Mouse (Mus musculus) adrenal gland, adult 2 months (tissue): ENCODE results near the gene Acvr2b. TPM values are rescaled to one million over a fixed set of nuclear protein-coding genes. Genes with fewer than 3 reads are reported as not detected.

Source experiments
- DNase-seq: peaks from one replicate; pipeline ENCODE4 v3.0.0; 2021
- polyA plus RNA-seq: library from polyadenylated mRNA; depleted of rRNA; stranded (reverse); fragments of >200 nt; gene quantifications from 2 replicates; pipeline ENCODE4 v1.2.3, GENCODE M21; 2012
- total RNA-seq, 2 experiments: library from RNA; stranded (reverse); gene quantifications; 2 replicates each; pipeline ENCODE4 v1.2.3; 2021

The Acvr2b gene
- total and polyA plus RNA-seq, 3 experiments, result 4.4 to 7.9 (median 4.7) TPM

GRCm38 (mm10) chr9:119407884-119408283, 6.0 kb downstream of the Acvr2b start:
- peak; percentile 44 for DNase-seq

GRCm38 (mm10) chr9:119408898-119409664, 7.2 kb downstream of the Acvr2b start:
- no peak for DNase-seq

- no peak for DNase-seq
Measured at GRCm38 (mm10) chr9:119409864-119410263, 7.9 kb downstream of the Acvr2b start.

- DNase-seq, result no peak
Measured at GRCm38 (mm10) chr9:119418025-119418424, 16.1 kb downstream of the Acvr2b start.

- no peak for DNase-seq
Measured at GRCm38 (mm10) chr9:119419852-119420438, 18.0 kb downstream of the Acvr2b start.

GRCm38 (mm10) chr9:119425217-119425975, 23.5 kb downstream of the Acvr2b start:
- peak; percentile 53 for DNase-seq

GRCm38 (mm10) chr9:119425976-119426415, 24.1 kb downstream of the Acvr2b start:
- DNase-seq, result no peak

GRCm38 (mm10) chr9:119426483-119426882, 24.6 kb downstream of the Acvr2b start:
- no peak for DNase-seq

GRCm38 (mm10) chr9:119430311-119430710, 28.4 kb downstream of the Acvr2b start:
- peak; percentile 81 for DNase-seq

GRCm38 (mm10) chr9:119435855-119436254, 33.9 kb downstream of the Acvr2b start:
- DNase-seq, result no peak

GRCm38 (mm10) chr9:119438065-119438464, 36.1 kb downstream of the Acvr2b start:
- no peak for DNase-seq

- no peak for DNase-seq
Measured at GRCm38 (mm10) chr9:119438498-119439000, 36.6 kb downstream of the Acvr2b start.

- peak; percentile 97 for DNase-seq
Measured at GRCm38 (mm10) chr9:119444738-119445429, 43.0 kb downstream of the Acvr2b start, which contains the start of gene Exog. TSS of gene Exog (plus strand) at chr9:119444943.

- no peak for DNase-seq
Measured at GRCm38 (mm10) chr9:119445737-119446136, 43.8 kb downstream of the Acvr2b start.

GRCm38 (mm10) chr9:119455967-119456366, 54.0 kb downstream of the Acvr2b start:
- no peak for DNase-seq

GRCm38 (mm10) chr9:119457122-119457521, 55.2 kb downstream of the Acvr2b start:
- DNase-seq, result no peak

- peak; percentile 56 for DNase-seq
Measured at GRCm38 (mm10) chr9:119460410-119460809, 58.5 kb downstream of the Acvr2b start.

- DNase-seq, result no peak
Measured at GRCm38 (mm10) chr9:119465056-119465455, 63.1 kb downstream of the Acvr2b start.

GRCm38 (mm10) chr9:119465595-119465994, 63.7 kb downstream of the Acvr2b start:
- peak; percentile 46 for DNase-seq

- no peak for DNase-seq
Measured at GRCm38 (mm10) chr9:119469691-119470353, 67.9 kb downstream of the Acvr2b start.

GRCm38 (mm10) chr9:119472412-119472918, 70.5 kb downstream of the Acvr2b start:
- DNase-seq, result no peak
